Mouse (Mus musculus) gastrocnemius, adult 2 months (tissue): ENCODE results near the gene Ttn. TPM values are rescaled to one million over a fixed set of nuclear protein-coding genes. Genes with fewer than 3 reads are reported as not detected.

Experiments
- DNase-seq: peaks from one replicate; pipeline ENCODE4 v3.0.0; 2022
- H3K27ac ChIP-seq: fragments of 200-600 bp; 2 replicates; pipeline ENCODE4 v1.8.1; 2022; ENCODE audit warnings: mild to moderate bottlenecking
- H3K4me3 ChIP-seq: fragments of 200-600 bp; 2 replicates; pipeline ENCODE4 v1.8.1; 2022; ENCODE audit warnings: mild to moderate bottlenecking, moderate library complexity
- CTCF ChIP-seq: fragments of 200-600 bp; IDR thresholded peaks from 2 replicates; pipeline ENCODE4 v1.8.1; 2022; ENCODE audit warnings: antibody characterized with exemption, mild to moderate bottlenecking, moderate library complexity
- intact Hi-C: fragments of 180-260 bp; cut with DNase I; formaldehyde crosslinking; loops from one replicate; pipeline ENCODE4 v1.15.1; 2025
- total RNA-seq, 2 experiments: library from RNA; stranded (reverse); gene quantifications; 2 replicates each; pipeline ENCODE4 v1.2.3; 2021

Gene Ttn
- total RNA-seq, 2 experiments from 2014 or later: 6,941 to 7,187 TPM

GRCm38 (mm10) chr2:76676401-76677226 lies 305.7 kb downstream of the Ttn start:
- H3K27ac ChIP-seq: no peak overlapping the region
- H3K4me3 ChIP-seq: peak overlapping the region; percentile 81
- TF ChIP-seq CTCF: no peak
- DNase-seq: no peak
- intact Hi-C loops: no loop called here

- peak overlapping the region; percentile 81 for H3K4me3 ChIP-seq
- no peak for TF ChIP-seq CTCF
- peak overlapping the region; percentile 89 for H3K27ac ChIP-seq
- no peak for DNase-seq
- intact Hi-C loops: loop anchor here (1.0 kb wide), 1 partner anchor 28 kb away; the partner anchor contains the start of genes Pjvk and Prkra
These were observed 306.4 kb downstream of the Ttn start for GRCm38 (mm10) chr2:76675949-76676348.

GRCm38 (mm10) chr2:76675451-76675850 lies 306.9 kb downstream of the Ttn start:
- Histone ChIP-seq H3K4me3 (peak overlapping the region; percentile 81), H3K27ac (peak overlapping the region; percentile 89)
- intact Hi-C loops: loop anchor here (1.0 kb wide), 1 partner anchor 27 kb away; the partner anchor contains the start of genes Pjvk and Prkra
- DNase-seq: no peak
- TF ChIP-seq CTCF: no peak

- peak; percentile 90 for DNase-seq
- intact Hi-C loops: loop anchor here (1.0 kb wide), 1 partner anchor 27 kb away; the partner anchor contains the start of genes Pjvk and Prkra
- Histone ChIP-seq H3K4me3 (peak within 1 kb of the TSS; percentile 81), H3K27ac (peak within 1 kb of the TSS; percentile 89)
- no peak for TF ChIP-seq CTCF
These were observed 307.5 kb downstream of the Ttn start, which contains the start of gene Plekha3 for GRCm38 (mm10) chr2:76674725-76675427. Gene Plekha3, plus strand, starts transcription at chr2:76675281.

- Histone ChIP-seq H3K4me3 (peak overlapping the region; percentile 77), H3K27ac (peak overlapping the region; percentile 89)
- intact Hi-C loops: no loop called here
- TF ChIP-seq CTCF: peak; percentile 46
- DNase-seq: peak; percentile 47
These were observed 308.8 kb downstream of the Ttn start for GRCm38 (mm10) chr2:76673472-76674081.

GRCm38 (mm10) chr2:76672966-76673392 lies 309.4 kb downstream of the Ttn start, which contains the start of gene Fkbp7:
Gene Fkbp7, minus strand, starts transcription at chr2:76673116.
- H3K27ac ChIP-seq: peak within 1 kb of the TSS; percentile 89
- intact Hi-C loops: no loop called here
- H3K4me3 ChIP-seq: peak within 1 kb of the TSS; percentile 77
- peak; percentile 90 for DNase-seq
- no peak for TF ChIP-seq CTCF

- no peak for DNase-seq
- no peak for TF ChIP-seq CTCF
- intact Hi-C loops: no loop called here
- Histone ChIP-seq H3K27ac (peak overlapping the region; percentile 85), H3K4me3 (peak overlapping the region; percentile 77)
These were observed 310.1 kb downstream of the Ttn start for GRCm38 (mm10) chr2:76672134-76672745.

GRCm38 (mm10) chr2:76671641-76672040 lies 310.7 kb downstream of the Ttn start:
- intact Hi-C loops: no loop called here
- H3K4me3 ChIP-seq: peak overlapping the region; percentile 77
- peak overlapping the region; percentile 85; the same call in 1 of the 2 replicates for H3K27ac ChIP-seq
- DNase-seq: no peak
- no peak for TF ChIP-seq CTCF

GRCm38 (mm10) chr2:76667200-76667599 lies 315.1 kb downstream of the Ttn start:
- no peak for TF ChIP-seq CTCF
- H3K4me3 ChIP-seq: no peak overlapping the region
- intact Hi-C loops: no loop called here
- no peak for DNase-seq
- no peak overlapping the region for H3K27ac ChIP-seq

- intact Hi-C loops: no loop called here
- no peak for TF ChIP-seq CTCF
- Histone ChIP-seq H3K4me3 (no peak overlapping the region), H3K27ac (no peak overlapping the region)
- no peak for DNase-seq
These were observed 316.8 kb downstream of the Ttn start for GRCm38 (mm10) chr2:76665531-76665930.

- intact Hi-C loops: no loop called here
- no peak for DNase-seq
- TF ChIP-seq CTCF: no peak
- no peak overlapping the region for H3K4me3 ChIP-seq
- no peak overlapping the region for H3K27ac ChIP-seq
These were observed 322.9 kb downstream of the Ttn start for GRCm38 (mm10) chr2:76659419-76659818.

- no peak for DNase-seq
- no peak overlapping the region for H3K4me3 ChIP-seq
- intact Hi-C loops: no loop called here
- H3K27ac ChIP-seq: no peak overlapping the region
- no peak for TF ChIP-seq CTCF
These were observed 323.8 kb downstream of the Ttn start for GRCm38 (mm10) chr2:76658551-76658950.
